Mouse (Mus musculus) macrophage (primary cell): ENCODE measurements around the gene Gm17268. TPM values are rescaled to one million over a fixed set of nuclear protein-coding genes. Genes with fewer than 3 reads are reported as not detected.

Experiments used
- H3K27ac ChIP-seq: fragments of 350-480 bp; formaldehyde crosslinking; 2 replicates; pipeline ENCODE4 v1.9.0; 2021
- H3K36me3 ChIP-seq: fragments of 350-480 bp; formaldehyde crosslinking; 2 replicates; pipeline ENCODE4 v1.9.0; 2021; ENCODE audit errors: inconsistent target
- H3K4me3 ChIP-seq: fragments of 350-480 bp; formaldehyde crosslinking; 2 replicates; pipeline ENCODE4 v1.9.0; 2021; ENCODE audit errors: inconsistent target
- H3K79me2 ChIP-seq: fragments of 350-480 bp; formaldehyde crosslinking; 2 replicates; pipeline ENCODE4 v1.9.0; 2021; ENCODE audit errors: inconsistent target
- WGBS: methylation state at CpG from one replicate; pipeline ENCODE4 v1.1.7; 2026; ENCODE audit warnings: inconsistent platforms; ENCODE audit not compliant: missing documents; 5-methylcytosine and 5-hydroxymethylcytosine counted together
- polyA plus RNA-seq: library from polyadenylated mRNA; stranded (reverse); fragments of 250-400 nt; gene quantifications from 3 replicates; pipeline ENCODE4 v1.2.4, GENCODE M21; 2018; ENCODE audit warnings: inconsistent platforms

Gm17268 gene
- polyA plus RNA-seq, 1 experiment from 2014 or later: not detected

DNA sequence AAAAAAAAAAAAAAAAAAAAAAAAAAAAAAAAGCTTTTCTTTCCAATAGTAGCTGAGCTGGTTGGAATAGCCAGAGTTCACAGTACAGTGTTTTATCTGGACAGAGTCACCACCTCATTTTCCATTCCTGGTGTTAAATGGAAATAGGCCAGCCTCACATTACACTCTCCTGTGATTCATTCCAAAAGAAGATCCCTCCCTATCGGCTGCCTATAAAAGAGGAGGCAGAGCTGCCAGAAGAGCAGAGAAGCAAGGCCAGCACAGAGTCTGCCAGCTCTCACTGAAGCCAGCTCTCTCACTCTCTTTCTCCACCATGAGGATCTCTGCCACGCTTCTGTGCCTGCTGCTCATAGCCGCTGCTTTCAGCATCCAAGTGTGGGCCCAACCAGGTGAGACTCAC is 7.1 kb upstream of the Gm17268 start, which contains the start of gene Ccl7:
Ccl7 (plus strand) TSS at position 242 of the 400 bp plus-strand sequence.
- 70% methylated on average over 3 of the region's 3 CpGs for WGBS

DNA sequence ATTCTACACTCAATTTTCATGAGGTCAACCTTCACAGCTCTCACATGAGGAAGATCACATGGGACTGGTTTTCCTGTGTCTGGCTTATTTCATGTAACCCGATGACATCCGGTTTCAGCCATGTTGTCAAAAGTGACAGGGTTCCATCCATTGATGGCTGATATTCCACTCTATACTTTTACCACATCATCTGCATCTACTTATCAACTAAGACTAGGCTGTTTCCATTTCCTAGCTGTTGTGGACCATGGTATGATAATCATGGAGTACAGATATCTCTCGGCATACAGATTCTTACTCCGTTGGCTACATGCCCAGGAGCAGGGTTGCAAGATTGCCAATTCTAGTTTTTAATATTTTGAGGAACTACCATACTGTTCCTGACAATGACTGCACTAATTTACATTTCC is 3.3 kb upstream of the Gm17268 start:
- no peaks in the 10 kb centered on the region for H3K36me3 ChIP-seq
- no peak overlapping the region for H3K4me3 ChIP-seq
- peaks cover 19% of the 10 kb centered on the region for H3K79me2 ChIP-seq
- 13% methylated on average over 4 of the region's 4 CpGs for WGBS
- peak overlapping the region; percentile 93 for H3K27ac ChIP-seq

More for the DNA sequence above, 7.1 kb upstream of the Gm17268 start, which contains the start of gene Ccl7:
- Histone ChIP-seq H3K79me2 (peaks cover 18% of the 10 kb centered on the region), H3K36me3 (no peaks in the 10 kb centered on the region), H3K27ac (peak within 1 kb of the TSS; percentile 92), H3K4me3 (peak within 1 kb of the TSS; percentile 46)

DNA sequence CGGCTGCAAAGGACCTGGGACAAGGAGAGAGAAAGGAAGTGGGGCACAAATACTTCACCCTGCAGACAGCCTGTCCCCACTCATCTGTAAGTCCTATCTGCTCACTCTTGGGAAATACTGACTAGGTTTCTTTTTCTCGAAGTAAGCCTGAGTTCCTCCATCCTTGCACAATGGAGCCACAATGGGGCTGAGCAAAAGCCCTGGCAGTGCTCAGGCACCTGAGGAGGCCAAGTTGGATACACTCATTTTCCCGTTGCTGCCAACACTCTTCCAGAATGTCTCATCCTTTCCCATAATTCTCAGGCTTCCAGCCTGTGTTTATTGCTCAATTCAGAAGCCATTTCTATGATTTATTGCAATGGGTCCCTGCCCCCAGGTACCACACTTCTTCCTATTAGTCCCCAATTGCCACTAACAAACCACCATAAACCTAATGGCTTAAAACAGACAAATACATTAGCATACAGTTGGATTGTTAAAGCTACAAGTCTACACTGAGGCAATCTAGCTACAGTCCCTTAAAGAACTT is 834 bp upstream of the Gm17268 start:
- peak overlapping the region; percentile 93 for H3K27ac ChIP-seq
- 28% methylated on average over 3 of the region's 3 CpGs for WGBS
- peaks cover 19% of the 10 kb centered on the region for H3K79me2 ChIP-seq
- no peak overlapping the region for H3K4me3 ChIP-seq
- no peaks in the 10 kb centered on the region for H3K36me3 ChIP-seq

- peak overlapping the region; percentile 93 for H3K27ac ChIP-seq
- 73% methylated on average over 2 of the region's 2 CpGs for WGBS
- peak overlapping the region; percentile 41 for H3K4me3 ChIP-seq
These were observed 2.5 kb downstream of the Gm17268 start for GRCm38 (mm10) chr11:82035857-82036256.

DNA sequence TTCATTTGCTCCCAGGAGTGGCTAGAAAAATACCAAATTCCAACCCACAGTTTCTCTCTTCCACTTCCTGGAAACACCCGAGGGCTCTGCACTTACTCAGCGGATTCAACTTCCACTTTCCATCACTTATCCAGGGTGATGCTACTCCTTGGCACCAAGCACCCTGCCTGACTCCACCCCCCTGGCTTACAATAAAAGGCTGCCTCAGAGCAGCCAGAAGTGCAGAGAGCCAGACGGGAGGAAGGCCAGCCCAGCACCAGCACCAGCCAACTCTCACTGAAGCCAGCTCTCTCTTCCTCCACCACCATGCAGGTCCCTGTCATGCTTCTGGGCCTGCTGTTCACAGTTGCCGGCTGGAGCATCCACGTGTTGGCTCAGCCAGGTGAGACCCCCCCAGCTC is 3.0 kb downstream of the Gm17268 start, which contains the start of gene Ccl2:
Ccl2 (plus strand) TSS at position 216 of the 400 bp plus-strand sequence.
- Histone ChIP-seq H3K79me2 (peaks cover 19% of the 10 kb centered on the region), H3K27ac (peak within 1 kb of the TSS; percentile 93), H3K4me3 (peak within 1 kb of the TSS; percentile 41), H3K36me3 (no peaks in the 10 kb centered on the region)
- 11% methylated on average over 5 of the region's 5 CpGs for WGBS

More at GRCm38 (mm10) chr11:82035857-82036256, 2.5 kb downstream of the Gm17268 start:
- H3K79me2 ChIP-seq: peaks cover 19% of the 10 kb centered on the region
- H3K36me3 ChIP-seq: no peaks in the 10 kb centered on the region

DNA sequence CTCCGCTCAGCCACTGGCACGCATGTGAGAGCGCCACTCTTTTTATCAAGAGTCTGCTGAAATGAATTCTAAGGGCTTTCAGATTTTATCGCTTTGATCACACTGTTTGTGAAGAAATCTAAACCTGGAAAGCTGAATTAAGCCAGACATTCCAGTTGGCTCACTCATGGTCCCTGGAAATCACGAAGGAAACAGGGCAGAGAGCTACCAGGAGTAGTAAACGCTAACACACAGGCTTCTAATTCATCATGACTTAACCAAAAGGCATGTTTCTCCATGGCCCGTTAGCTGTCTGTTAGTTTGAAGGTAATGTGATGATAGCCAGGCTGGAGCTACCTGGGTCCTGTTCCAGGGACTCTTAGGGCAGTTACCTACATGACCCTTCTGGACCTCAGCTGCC is 3.9 kb downstream of the Gm17268 start:
- Histone ChIP-seq H3K79me2 (peaks cover 19% of the 10 kb centered on the region), H3K36me3 (no peaks in the 10 kb centered on the region), H3K4me3 (no peak overlapping the region), H3K27ac (peak overlapping the region; percentile 93)
- 93% methylated on average over 7 of the region's 7 CpGs for WGBS

GRCm38 (mm10) chr11:82032678-82033344 is 5.6 kb downstream of the Gm17268 start:
- Histone ChIP-seq H3K79me2 (peaks cover 19% of the 10 kb centered on the region), H3K27ac (peak overlapping the region; percentile 66), H3K4me3 (no peak overlapping the region), H3K36me3 (no peaks in the 10 kb centered on the region)
- 72% methylated on average over 8 of the region's 8 CpGs for WGBS

DNA sequence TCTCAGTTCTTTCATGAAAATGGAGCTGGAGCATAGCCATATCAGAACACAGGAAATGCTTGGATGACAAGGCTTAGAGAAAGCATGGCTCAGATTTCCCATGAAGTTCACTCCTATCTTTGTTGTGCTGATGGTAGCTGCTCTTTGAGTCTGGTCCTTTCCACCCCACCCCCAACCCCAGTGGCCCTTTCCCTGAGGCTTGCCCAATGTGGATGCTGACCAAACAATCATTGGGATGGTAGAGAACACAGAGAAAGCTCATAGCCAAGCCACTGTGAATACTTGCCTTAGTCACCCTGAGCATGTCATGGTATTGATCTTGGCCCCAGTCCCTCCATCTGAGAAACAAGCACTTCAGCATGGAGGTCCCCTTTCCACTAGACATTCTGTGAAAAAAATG is 6.2 kb downstream of the Gm17268 start:
- H3K27ac ChIP-seq: peak overlapping the region; percentile 66
- no peaks in the 10 kb centered on the region for H3K36me3 ChIP-seq
- H3K79me2 ChIP-seq: peaks cover 17% of the 10 kb centered on the region
- H3K4me3 ChIP-seq: no peak overlapping the region

DNA sequence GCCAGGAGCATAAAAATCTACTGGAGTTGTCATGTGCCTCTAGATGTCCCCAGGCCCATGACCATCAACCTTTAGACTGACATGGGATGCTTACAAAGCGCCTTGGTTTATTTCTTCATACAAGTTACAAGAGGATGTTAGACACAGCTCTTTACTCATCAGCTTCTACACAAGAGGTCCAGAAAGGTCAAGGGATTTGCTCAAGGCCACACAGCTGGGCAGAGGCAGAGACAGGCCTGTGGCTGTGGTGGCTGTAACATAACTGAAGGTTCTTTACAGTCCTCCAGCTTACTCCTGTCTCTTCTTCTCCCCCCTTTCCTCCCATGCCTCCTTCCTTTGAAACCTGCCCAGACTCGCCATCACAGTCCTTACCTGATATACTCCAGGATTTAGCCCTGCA is 8.2 kb downstream of the Gm17268 start:
- H3K79me2 ChIP-seq: no peaks in the 10 kb centered on the region
- H3K27ac ChIP-seq: no peak overlapping the region
- WGBS: 95% methylated on average over 2 of the region's 2 CpGs
- H3K36me3 ChIP-seq: no peaks in the 10 kb centered on the region
- no peak overlapping the region for H3K4me3 ChIP-seq

GRCm38 (mm10) chr11:82023769-82024168 is 14.6 kb downstream of the Gm17268 start:
- no peaks in the 10 kb centered on the region for H3K36me3 ChIP-seq
- H3K27ac ChIP-seq: peak overlapping the region; percentile 94
- 9% methylated on average over 4 of the region's 4 CpGs for WGBS
- no peaks in the 10 kb centered on the region for H3K79me2 ChIP-seq
- H3K4me3 ChIP-seq: no peak overlapping the region

DNA sequence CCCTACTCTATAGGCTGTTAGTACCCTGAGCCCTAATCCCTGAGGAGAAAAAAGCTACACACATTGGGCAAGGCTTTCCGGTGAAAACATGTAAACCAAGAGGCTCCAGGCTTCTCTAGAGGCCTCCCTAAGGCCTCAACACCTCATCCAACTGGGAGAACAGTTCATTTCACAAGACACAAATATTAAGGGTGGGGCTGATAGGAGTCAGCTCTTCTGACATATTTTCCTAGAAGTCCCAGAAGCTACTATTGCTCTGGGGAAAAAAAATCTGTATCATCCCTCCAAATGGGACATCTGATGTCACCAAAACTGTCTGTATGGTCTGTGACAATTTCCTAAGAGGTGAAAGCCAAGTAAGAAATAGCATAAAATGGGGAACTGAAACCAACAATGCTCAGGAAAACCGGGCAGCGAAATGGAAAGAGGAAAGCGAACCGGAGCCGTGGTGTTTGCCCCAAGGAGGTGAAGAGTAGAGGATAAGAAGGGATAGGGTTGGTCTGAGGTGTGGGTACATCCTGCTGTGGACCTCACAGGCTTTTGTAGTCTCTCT is 15.8 kb downstream of the Gm17268 start:
- Histone ChIP-seq H3K79me2 (no peaks in the 10 kb centered on the region), H3K27ac (peak overlapping the region; percentile 94), H3K36me3 (no peaks in the 10 kb centered on the region), H3K4me3 (no peak overlapping the region)
- 14% methylated on average over 6 of the region's 6 CpGs for WGBS

DNA sequence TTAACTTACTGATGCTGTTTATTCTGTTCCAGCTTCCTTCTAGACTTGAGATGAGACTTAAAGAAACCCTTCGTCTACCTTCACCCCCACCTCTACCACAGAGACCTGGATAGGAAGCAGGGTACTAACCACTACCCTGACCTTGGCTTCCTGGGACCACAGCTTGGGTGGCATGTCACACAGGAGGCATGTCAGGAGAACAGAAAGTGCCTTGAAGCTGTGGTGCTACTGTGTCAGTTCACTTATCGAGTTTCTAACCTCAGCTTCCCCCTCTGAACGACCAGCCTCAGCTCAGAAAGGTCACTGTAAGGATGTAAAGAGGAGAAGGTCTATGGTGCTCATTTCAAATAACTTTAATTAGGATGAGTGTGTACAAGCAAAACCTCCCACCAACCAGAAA is 17.0 kb downstream of the Gm17268 start:
- WGBS: 30% methylated on average over 3 of the region's 3 CpGs
- Histone ChIP-seq H3K79me2 (no peaks in the 10 kb centered on the region), H3K27ac (peak overlapping the region; percentile 25), H3K36me3 (no peaks in the 10 kb centered on the region), H3K4me3 (no peak overlapping the region)

DNA sequence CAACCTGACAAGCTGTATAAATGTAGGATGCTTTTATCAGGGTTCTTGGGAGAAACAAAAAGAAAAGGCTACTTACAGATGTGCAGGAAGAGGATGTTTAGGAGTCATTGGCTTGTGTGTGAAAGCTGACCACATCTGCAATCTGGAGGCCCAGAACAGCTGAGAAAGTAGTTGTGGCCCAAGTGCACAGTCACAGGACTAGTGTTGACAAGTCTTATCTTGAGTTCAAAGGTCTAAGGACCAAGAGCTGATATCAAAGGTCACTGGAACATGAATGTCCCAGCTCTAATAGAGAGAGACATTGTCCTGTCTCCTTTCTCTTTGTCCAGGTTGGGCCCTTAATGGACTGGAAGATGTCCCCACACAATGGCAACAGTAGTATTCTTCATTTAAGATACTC is 18.6 kb downstream of the Gm17268 start:
- Histone ChIP-seq H3K36me3 (no peaks in the 10 kb centered on the region), H3K27ac (no peak overlapping the region), H3K79me2 (no peaks in the 10 kb centered on the region), H3K4me3 (no peak overlapping the region)

GRCm38 (mm10) chr11:82019389-82019788 is 19.0 kb downstream of the Gm17268 start:
- no peak overlapping the region for H3K27ac ChIP-seq
- H3K4me3 ChIP-seq: no peak overlapping the region
- no peaks in the 10 kb centered on the region for H3K36me3 ChIP-seq
- WGBS: 84% methylated on average over 2 of the region's 2 CpGs
- H3K79me2 ChIP-seq: no peaks in the 10 kb centered on the region

DNA sequence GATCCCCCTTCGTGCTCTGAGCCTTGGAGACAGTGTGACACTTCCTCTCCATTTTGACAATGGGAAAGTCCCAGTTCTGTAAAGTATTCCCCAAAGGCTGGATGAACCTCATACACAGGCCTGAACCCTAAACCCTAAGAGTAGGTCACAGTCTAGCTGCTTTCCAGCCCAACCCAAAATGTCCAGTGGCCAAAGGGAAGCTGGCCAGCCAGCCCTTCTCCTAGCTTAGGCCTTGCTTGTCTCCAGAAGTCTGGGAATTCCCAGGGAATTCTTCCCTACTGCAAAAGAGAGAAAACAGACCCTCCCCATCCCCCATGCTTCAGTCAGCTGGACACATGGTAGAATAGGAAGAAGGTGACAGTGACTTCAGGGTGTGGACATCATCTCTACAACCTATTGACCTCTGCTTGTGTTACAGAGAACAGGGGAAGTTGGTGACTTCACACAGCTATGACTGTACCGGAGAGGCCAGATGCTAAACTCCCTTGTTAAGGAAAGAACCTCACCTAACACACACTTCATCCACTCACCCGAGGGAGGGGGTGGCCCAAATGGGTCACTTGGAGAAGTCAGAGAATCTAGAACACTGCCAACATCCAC is 22.1 kb downstream of the Gm17268 start:
- H3K4me3 ChIP-seq: no peak overlapping the region
- no peaks in the 10 kb centered on the region for H3K36me3 ChIP-seq
- WGBS: 69% methylated on average over 3 of the region's 3 CpGs
- H3K79me2 ChIP-seq: no peaks in the 10 kb centered on the region
- H3K27ac ChIP-seq: peak overlapping the region; percentile 33
